Mouse (Mus musculus) gastrocnemius, adult 18-20 months (tissue): ENCODE measurements around the gene Eps8l3. TPM values are rescaled to one million over a fixed set of nuclear protein-coding genes. Genes with fewer than 3 reads are reported as not detected.
"Not testable (repeated sequence)": the region's sequence is repeated elsewhere in the genome, so short reads cannot be mapped to it uniquely, and the experiment has no call there.

Source experiments
- DNase-seq: peaks from one replicate; pipeline ENCODE4 v3.0.0; 2021; ENCODE audit warnings: low spot score
- total RNA-seq, 2 experiments: library from RNA; stranded (reverse); gene quantifications; 2 replicates each; pipeline ENCODE4 v1.2.3; 2021

Eps8l3 gene
- total RNA-seq, 2 experiments from 2014 or later: not detected

GRCm38 (mm10) chr3:107852786-107853185, 24.2 kb upstream of the Eps8l3 start:
- DNase-seq: no peak

- no peak for DNase-seq
Observed at GRCm38 (mm10) chr3:107853232-107854181, 23.5 kb upstream of the Eps8l3 start.

GRCm38 (mm10) chr3:107855368-107855767, 21.7 kb upstream of the Eps8l3 start:
- no peak for DNase-seq

GRCm38 (mm10) chr3:107857646-107858045, 19.4 kb upstream of the Eps8l3 start:
- no peak for DNase-seq

- not testable (repeated sequence) for DNase-seq
Observed at GRCm38 (mm10) chr3:107861483-107861882, 15.5 kb upstream of the Eps8l3 start.

- no peak for DNase-seq
Observed at GRCm38 (mm10) chr3:107862471-107862870, 14.6 kb upstream of the Eps8l3 start.

GRCm38 (mm10) chr3:107863471-107863870, 13.6 kb upstream of the Eps8l3 start:
- no peak for DNase-seq

GRCm38 (mm10) chr3:107863898-107864603, 13.0 kb upstream of the Eps8l3 start:
- peak; percentile 92 for DNase-seq

GRCm38 (mm10) chr3:107865364-107866091, 11.5 kb upstream of the Eps8l3 start:
- no peak for DNase-seq

GRCm38 (mm10) chr3:107867086-107867485, 9.9 kb upstream of the Eps8l3 start:
- DNase-seq: peak; percentile 88

- DNase-seq: no peak
Observed at GRCm38 (mm10) chr3:107868452-107868851, 8.6 kb upstream of the Eps8l3 start.

- no peak for DNase-seq
Observed at GRCm38 (mm10) chr3:107869097-107869496, 7.9 kb upstream of the Eps8l3 start.

GRCm38 (mm10) chr3:107869925-107870324, 7.1 kb upstream of the Eps8l3 start:
- no peak for DNase-seq

GRCm38 (mm10) chr3:107873335-107874251, 3.4 kb upstream of the Eps8l3 start:
- no peak for DNase-seq

GRCm38 (mm10) chr3:107875231-107875630, 1.8 kb upstream of the Eps8l3 start:
- no peak for DNase-seq

GRCm38 (mm10) chr3:107877747-107878736, 1.0 kb downstream of the Eps8l3 start:
- no peak for DNase-seq

- DNase-seq: no peak
Observed at GRCm38 (mm10) chr3:107887674-107888495, 10.9 kb downstream of the Eps8l3 start.

GRCm38 (mm10) chr3:107889236-107889635, 12.2 kb downstream of the Eps8l3 start:
- not testable (repeated sequence) for DNase-seq
